Mouse (Mus musculus) E14TG2a.4 (cell line): Measurements from ENCODE around the gene Coq8a.

Experiments used
- H3K27me3 ChIP-seq: 2 replicates; pipeline ENCODE4 v1.6.1; 2014; ENCODE audit warnings: low read length, control low read depth; ENCODE audit not compliant: insufficient read depth
- H3K36me3 ChIP-seq: 2 replicates; pipeline ENCODE4 v1.6.1; 2014; ENCODE audit warnings: low read length, control low read depth; ENCODE audit not compliant: insufficient read depth
- H3K4me1 ChIP-seq: replicated peaks from 2 replicates; pipeline ENCODE4 v1.6.1; 2014; ENCODE audit warnings: low read depth, low read length, control low read depth
- H3K4me3 ChIP-seq: replicated peaks from 2 replicates; pipeline ENCODE4 v1.5.1; 2014; ENCODE audit warnings: mild to moderate bottlenecking, low read length
- H3K9me3 ChIP-seq: 2 replicates; pipeline ENCODE4 v1.6.1; 2014; ENCODE audit warnings: low read length, control low read depth
- CTCF ChIP-seq: conservative IDR thresholded peaks from 2 replicates; pipeline ENCODE4 v1.5.1; 2014; ENCODE audit warnings: low read length
- NANOG ChIP-seq: IDR thresholded peaks from 2 replicates; pipeline ENCODE4 v1.6.1; 2014; ENCODE audit warnings: borderline replicate concordance, low read length, mixed read lengths
- POU5F1 ChIP-seq: IDR thresholded peaks from 2 replicates; pipeline ENCODE4 v1.6.1; 2014; ENCODE audit warnings: low read length, borderline replicate concordance

The Coq8a gene

DNA sequence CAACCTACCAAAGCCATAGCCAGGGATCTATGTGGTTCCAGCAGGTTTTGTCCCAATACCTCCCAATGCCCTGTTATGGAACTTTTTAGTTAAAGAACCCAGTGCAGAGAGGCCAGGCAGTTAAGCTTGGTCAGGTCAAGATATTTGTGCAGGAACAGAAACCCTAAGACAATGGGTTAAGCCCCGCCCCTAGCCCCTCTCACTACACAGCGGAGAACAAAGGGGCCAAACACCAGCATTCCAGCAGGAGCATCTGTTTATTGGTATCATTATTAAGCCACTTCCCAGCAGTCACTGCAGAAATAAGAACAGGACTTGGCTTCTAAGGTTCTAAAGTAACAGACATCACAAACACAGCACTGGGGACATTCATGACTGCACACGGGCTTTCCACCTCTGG is 27.4 kb upstream of the Coq8a start:
- peaks cover 6% of the 10 kb centered on the region; the same call in 1 of the 2 replicates for H3K27me3 ChIP-seq
- peak overlapping the region; percentile 71 for H3K4me3 ChIP-seq
- TF ChIP-seq NANOG (no peak), POU5F1 (no peak), CTCF (no peak)
- H3K36me3 ChIP-seq: no peaks in the 10 kb centered on the region
- peaks cover 28% of the 10 kb centered on the region for H3K4me1 ChIP-seq
- H3K9me3 ChIP-seq: peaks cover 4% of the 10 kb centered on the region

DNA sequence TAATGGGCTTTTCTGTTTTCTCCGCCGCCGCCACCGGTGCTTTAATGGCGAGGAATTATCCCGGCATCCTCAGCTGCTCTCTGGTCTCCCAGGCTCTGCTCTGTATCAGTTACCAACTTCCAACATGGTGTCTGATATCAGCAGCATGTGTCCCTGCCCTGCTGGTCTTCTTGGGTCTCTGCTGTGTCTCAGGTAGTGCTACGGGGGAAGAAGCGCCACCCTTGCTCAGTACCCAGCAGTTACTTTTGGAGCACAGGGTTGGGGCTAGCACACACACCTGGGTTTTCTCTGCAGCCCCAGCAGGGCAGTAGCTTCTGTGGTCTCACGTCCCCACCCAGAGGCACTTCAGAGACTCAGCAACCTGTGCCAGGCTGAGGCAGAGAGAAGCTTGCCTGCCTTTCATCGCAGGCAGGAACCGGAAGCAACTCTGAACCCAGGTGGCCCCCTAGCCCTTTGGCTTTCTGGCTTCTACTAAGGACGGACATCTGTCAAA is 26.9 kb upstream of the Coq8a start:
- TF ChIP-seq NANOG: no peak
- TF ChIP-seq CTCF: no peak
- TF ChIP-seq POU5F1: no peak
- H3K27me3 ChIP-seq: peaks cover 6% of the 10 kb centered on the region; the same call in 1 of the 2 replicates
- no peaks in the 10 kb centered on the region for H3K36me3 ChIP-seq
- peaks cover 28% of the 10 kb centered on the region for H3K4me1 ChIP-seq
- peaks cover 4% of the 10 kb centered on the region for H3K9me3 ChIP-seq
- H3K4me3 ChIP-seq: peak overlapping the region; percentile 71

DNA sequence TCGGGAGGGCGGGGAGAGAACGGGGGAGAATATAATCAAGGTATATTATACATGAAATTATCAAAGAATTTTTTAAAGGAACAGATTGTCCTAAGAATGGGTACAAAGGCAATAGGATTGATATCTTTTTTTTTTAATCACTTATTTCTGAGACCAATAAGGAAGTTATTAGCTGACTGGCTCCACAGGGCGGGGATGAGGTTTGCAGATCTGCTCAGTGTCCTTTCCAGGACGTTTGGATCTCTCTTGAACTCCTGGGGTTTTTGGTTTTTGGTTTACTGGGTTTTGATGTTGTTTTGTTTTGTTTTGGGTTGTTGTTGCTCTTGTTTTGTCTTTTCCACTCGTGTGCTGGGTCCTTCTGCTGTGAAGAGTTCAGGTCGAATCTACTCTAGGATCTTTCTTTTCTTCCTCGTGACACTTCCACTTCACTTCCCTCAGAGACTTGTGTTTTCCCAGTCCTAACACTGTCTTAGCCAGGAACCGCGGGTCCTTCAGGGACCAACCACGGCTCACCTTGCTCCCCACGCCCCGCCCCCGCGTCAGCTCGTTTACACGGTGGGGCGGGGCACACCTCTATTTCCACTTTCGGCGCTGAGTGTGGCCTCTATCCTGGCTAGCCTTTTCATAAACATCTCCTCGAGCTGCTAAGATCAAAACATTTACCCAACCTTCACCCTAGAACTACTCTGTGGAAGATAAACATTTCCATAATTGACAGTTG is 26.3 kb upstream of the Coq8a start:
- H3K9me3 ChIP-seq: peaks cover 4% of the 10 kb centered on the region
- peaks cover 11% of the 10 kb centered on the region for H3K27me3 ChIP-seq
- no peak for TF ChIP-seq POU5F1
- no peak for TF ChIP-seq NANOG
- TF ChIP-seq CTCF: no peak
- H3K4me1 ChIP-seq: peaks cover 28% of the 10 kb centered on the region
- H3K4me3 ChIP-seq: peak overlapping the region; percentile 71
- H3K36me3 ChIP-seq: no peaks in the 10 kb centered on the region

DNA sequence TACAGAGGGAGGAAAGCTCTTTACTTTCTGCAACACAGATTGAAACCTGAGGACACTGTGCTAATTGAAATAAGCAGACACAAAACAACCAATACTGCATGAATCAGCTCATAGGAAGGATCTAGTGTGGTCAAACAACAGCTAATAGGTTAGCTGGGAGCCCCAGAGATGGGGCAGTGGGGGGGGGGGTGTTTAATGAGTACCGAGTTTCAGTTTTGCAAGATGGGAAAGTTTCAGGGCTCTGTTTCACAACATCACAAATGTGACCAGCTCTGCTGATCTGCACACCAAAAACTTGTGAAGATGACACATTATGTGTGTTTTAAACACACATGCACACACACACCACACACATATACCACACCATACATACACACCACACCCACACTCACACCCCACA is 22.6 kb upstream of the Coq8a start:
- TF ChIP-seq POU5F1: no peak
- TF ChIP-seq CTCF: no peak
- TF ChIP-seq NANOG: no peak
- peaks cover 17% of the 10 kb centered on the region for H3K27me3 ChIP-seq
- H3K4me3 ChIP-seq: no peak overlapping the region
- H3K36me3 ChIP-seq: no peaks in the 10 kb centered on the region
- H3K9me3 ChIP-seq: peaks cover 4% of the 10 kb centered on the region; the same call in 1 of the 2 replicates
- peaks cover 20% of the 10 kb centered on the region for H3K4me1 ChIP-seq

DNA sequence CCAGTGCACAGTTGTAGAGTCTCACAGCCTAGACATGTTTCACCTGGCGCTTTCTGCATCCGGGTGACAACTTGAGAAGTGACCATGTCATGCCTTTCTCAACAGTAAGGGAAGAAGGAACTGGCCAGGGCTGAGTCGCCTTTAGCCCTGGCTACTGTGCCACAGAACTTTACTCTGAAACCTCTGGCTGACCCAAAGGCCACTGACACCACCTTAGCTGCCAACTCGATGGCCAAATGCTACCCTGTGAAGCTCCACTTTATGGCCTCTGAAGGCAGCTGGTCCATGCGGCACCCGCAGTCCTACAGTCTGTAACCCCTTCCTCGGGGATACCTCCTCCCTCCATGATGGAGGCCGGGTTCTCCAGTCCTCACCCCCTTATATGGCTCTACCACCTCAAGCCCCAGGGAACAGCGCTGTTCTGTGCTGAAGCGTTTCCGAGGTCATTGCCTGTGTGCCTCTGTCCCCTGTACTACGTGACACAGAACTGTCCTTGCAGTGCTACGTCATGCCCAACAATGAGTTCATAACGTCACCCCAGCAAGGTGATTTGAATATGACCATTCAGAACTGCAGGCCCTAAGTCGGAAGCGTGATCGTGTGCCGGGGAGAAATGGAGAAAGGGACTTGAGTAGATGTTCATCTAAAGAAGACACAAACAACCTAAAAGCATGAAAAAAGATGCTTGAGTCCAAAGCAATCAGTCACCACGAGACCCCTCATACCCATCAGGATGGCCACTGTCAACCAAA is 21.6 kb upstream of the Coq8a start:
- H3K4me1 ChIP-seq: peaks cover 9% of the 10 kb centered on the region
- peaks cover 23% of the 10 kb centered on the region for H3K27me3 ChIP-seq
- no peak for TF ChIP-seq CTCF
- no peak for TF ChIP-seq NANOG
- no peak for TF ChIP-seq POU5F1
- H3K36me3 ChIP-seq: no peaks in the 10 kb centered on the region
- no peak overlapping the region for H3K4me3 ChIP-seq
- peaks cover 4% of the 10 kb centered on the region; the same call in 1 of the 2 replicates for H3K9me3 ChIP-seq

DNA sequence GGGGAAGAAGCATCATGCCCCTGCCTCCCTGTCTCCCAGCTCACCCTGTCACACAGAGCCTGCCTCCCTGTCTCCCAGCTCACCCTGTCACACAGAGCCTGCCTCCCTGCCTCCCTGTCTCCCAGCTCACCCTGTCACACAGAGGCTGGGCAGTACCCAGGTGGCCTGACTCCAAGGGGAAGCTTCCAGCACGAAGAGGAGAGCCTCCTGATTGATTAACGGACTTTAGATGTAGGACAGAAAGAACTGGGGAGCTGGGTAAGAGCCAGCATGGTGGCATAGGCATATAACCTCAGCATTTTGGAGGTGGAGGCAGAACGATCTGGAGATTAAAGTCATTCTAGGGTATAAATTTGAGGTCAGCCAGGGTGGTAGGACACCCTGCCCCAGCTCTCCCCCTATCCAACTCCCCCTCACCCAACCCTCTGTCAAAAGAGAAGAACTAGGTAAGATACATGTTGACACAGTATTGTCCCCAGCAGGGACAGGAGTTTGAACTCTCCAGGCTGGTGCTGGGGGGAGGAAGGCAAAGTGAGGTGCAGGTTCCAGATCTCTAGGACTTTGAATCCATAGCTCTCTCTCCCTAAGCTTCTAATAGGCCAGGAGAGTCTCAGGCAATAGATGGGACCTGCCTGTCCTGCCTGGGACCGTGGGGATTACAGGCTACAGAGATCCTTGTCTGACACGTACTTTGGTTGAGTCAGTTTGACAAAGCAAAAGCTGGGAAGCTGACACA is 17.3 kb upstream of the Coq8a start:
- H3K9me3 ChIP-seq: peaks cover 4% of the 10 kb centered on the region; the same call in 1 of the 2 replicates
- TF ChIP-seq POU5F1: no peak
- no peak for TF ChIP-seq CTCF
- no peak for TF ChIP-seq NANOG

DNA sequence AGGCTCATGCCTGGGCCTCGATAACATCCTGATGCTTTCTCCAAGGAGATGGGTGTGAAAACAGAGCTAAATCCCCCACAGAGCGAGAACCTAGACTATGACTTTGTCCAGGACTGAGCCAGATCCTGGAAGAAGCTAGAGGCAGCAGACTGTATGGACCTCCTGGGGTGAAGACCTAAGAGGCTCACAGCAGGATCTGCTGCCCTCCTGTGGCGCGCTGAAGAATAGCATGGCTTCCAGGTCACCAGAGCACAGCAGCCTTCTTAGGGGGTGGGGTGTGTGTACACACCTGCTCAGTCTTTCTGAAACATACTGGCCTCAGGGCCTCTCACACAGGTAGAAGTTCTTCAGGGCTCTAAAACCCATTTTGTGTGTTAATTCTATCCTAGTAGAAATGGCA is 15.6 kb upstream of the Coq8a start:
- H3K27me3 ChIP-seq: peaks cover 12% of the 10 kb centered on the region
- no peak for TF ChIP-seq NANOG
- no peak for TF ChIP-seq POU5F1
- peak; percentile 80 for TF ChIP-seq CTCF

More for the DNA sequence above, 17.3 kb upstream of the Coq8a start:
- Histone ChIP-seq H3K36me3 (no peaks in the 10 kb centered on the region), H3K4me1 (peaks cover 18% of the 10 kb centered on the region), H3K4me3 (no peak overlapping the region), H3K27me3 (peaks cover 18% of the 10 kb centered on the region)

DNA sequence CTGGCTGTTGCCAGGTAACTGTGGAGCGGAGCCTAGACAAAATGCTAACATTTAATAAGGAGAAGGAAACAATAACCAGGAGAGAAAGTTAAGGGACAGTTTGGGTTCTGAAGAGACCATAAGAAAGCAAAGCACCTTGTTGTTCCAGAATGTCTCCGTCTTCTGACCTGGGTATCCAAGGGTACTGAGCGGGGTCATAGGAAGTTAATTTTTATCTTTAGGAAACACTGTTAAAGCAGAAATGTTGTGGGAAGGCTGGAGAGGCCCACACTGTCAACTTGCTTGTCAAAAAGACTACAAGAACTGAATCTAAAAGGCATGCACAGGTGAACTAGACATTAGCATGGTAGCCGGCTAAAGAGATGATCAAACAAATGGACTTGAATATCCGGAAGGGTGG is 13.5 kb upstream of the Coq8a start:
- peaks cover 2% of the 10 kb centered on the region; the same call in 1 of the 2 replicates for H3K9me3 ChIP-seq
- peaks cover 9% of the 10 kb centered on the region for H3K27me3 ChIP-seq
- no peaks in the 10 kb centered on the region for H3K36me3 ChIP-seq
- H3K4me1 ChIP-seq: peaks cover 42% of the 10 kb centered on the region
- TF ChIP-seq POU5F1 (no peak), NANOG (no peak), CTCF (no peak)
- H3K4me3 ChIP-seq: no peak overlapping the region

More for the DNA sequence above, 15.6 kb upstream of the Coq8a start:
- H3K36me3 ChIP-seq: no peaks in the 10 kb centered on the region
- H3K4me3 ChIP-seq: no peak overlapping the region
- peaks cover 4% of the 10 kb centered on the region; the same call in 1 of the 2 replicates for H3K9me3 ChIP-seq
- H3K4me1 ChIP-seq: peaks cover 35% of the 10 kb centered on the region
